Mouse (Mus musculus) spleen, adult 18-20 months (tissue): Measurements from ENCODE around the gene Prlhr.

ENCODE experiments used
- DNase-seq, 2 experiments: peaks; one replicate each; pipeline ENCODE4 v3.0.0; 2022; ENCODE audit warnings: mixed read lengths in 2 of 2

Gene Prlhr

GRCm38 (mm10) chr19:60468254-60468762 is at the start of gene Prlhr:
TSS of gene Prlhr (minus strand) at chr19:60468304.
- no peak for DNase-seq

GRCm38 (mm10) chr19:60515064-60515463 is 47.0 kb upstream of the Prlhr start:
- DNase-seq = no peak

DNA sequence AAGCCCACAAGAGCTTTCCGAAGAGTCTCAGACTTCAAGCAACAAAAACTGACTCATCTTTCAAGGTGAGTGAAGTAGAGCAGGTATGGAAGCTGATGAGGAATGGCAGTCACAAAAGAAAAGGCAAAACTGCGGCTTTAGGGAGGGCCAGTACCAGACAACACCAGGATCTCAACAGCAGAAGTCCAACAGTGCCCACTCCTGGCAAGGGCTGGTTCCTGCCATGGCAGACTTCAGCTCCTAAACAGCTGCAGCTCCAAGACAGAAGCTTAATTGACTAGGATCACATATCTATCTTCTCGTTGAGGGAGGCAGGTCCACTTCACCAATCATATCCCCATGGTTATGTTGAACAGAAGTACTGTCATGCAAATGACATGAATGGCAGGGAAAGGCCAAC is 45.3 kb upstream of the Prlhr start:
- no peak for DNase-seq

GRCm38 (mm10) chr19:60500209-60500608 is 32.1 kb upstream of the Prlhr start:
- DNase-seq = no peak

DNA sequence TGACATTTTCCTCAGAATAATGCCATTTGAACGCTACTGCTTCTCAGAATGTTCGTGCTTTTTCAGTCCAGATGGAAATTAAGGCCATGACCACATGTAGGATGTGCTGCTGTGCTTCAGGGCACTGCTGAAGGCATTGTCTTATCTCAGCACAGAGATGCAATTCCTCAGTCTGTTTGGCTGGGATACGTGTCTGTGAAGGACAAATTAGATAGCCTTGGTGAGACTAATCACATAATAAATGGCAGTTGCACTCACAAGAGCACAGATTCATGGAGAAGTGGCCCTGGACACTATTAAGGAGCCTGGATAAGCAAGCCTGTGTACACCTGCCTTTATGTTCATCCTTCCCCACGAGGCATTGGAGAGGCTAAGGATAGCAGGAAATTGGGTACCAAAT is 29.1 kb upstream of the Prlhr start:
- no peak for DNase-seq

GRCm38 (mm10) chr19:60495772-60496171 is 27.7 kb upstream of the Prlhr start:
- DNase-seq = no peak

- DNase-seq = no peak
Measured at GRCm38 (mm10) chr19:60489566-60489965, 21.5 kb upstream of the Prlhr start.

DNA sequence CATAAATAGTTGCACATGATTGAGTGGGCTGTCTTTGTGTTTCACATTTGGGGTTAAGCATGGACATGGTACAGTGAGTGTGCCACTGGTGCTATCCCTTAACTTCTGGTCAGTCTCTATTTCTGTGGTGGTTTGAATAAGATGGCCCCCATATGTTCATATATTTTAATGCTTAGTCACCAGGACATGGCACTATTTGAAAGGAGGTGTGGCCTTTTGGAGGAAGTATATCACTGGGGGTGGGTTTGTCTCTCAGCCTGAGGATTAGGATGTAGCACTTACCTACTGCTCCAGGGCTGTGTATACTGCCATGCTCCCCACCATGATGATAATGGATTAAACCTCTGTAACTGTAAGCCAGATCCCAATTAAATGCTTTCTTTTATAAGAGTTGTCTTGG is 17.2 kb upstream of the Prlhr start:
- no peak for DNase-seq

- DNase-seq = no peak
Measured at GRCm38 (mm10) chr19:60478859-60479258, 10.8 kb upstream of the Prlhr start.

DNA sequence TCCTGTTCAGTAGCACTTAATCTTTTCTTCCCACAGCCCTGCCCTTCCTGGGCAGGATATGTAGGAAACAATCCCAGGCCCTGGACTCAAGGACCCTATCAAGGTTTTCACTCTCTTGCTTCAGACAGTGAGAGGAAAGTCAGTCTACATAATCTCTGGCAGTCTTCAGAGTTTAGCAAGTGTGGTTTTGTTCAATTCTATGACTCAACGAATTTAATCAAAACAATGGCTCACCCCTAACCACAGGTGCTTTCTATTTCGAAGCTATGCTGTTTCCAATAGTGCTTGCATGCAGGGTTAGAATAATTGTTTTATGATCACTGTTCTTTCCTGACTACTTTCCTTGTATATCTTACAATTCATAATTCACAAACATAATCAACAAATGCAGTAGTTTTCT is 9.7 kb upstream of the Prlhr start:
- no peak for DNase-seq

DNA sequence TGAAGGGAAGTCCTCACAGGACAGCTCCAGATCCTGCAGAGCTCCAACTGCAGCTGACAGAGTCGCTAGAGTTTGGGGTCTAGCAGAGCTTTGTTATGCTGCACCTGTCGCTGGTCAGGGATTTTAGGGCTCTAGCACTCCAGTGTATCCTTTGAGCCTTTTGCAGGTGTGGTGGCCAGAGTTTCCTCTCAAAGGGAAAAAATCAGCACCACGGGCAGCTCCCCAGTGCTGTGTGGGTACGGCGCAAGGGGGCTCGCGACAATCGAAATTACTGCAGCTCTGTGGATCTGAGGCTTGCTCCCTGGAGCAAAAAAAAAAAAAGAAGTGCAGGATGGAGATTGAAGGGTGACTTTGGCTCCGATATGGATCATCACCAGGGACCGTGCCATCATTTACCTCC is 742 bp upstream of the Prlhr start:
- DNase-seq = peak in 1 of 2 experiments; percentile 2

DNA sequence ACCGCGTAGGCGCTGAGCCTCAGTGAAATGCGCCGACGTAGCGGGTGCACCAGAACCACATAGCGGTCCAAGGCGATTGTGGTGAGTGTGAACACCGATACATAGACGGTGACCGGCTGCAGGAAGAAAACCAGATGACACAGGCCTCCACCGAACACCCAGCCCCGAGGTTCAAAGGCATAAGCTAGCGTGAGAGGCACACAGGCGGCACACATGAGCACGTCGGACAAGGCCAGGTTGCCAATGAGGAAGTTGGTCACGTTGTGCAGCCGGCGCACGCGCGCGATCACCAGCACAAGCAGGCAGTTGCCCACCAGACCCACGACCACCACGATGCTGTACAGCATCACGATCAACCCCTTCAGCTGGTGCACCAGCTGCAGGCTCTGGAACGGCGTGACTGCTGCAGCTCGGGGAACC is 506 bp downstream of the Prlhr start:
- DNase-seq = peak in 1 of 2 experiments; percentile 2

GRCm38 (mm10) chr19:60466953-60467570 is 1.0 kb downstream of the Prlhr start:
- peak; percentile 29 to 61 for DNase-seq

DNA sequence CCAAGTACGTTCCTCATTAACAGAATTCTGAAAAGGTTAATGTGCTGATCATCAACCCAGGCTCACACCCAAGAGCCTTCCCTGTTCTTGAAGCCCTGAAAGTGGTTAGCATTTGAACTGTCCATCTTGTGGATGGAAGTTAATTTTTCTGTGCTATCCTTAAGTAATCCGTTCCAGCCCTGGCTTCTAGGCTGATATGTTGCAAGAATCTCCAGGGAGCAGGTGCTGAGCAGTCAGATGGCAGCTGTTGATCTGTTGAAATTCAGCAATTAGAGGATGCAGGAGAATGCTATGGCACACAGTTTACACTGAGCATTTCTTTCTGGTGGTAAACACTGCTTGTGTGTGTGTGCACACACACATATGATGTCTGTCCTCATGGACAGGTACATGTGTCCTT is 2.4 kb downstream of the Prlhr start:
- DNase-seq = no peak

DNA sequence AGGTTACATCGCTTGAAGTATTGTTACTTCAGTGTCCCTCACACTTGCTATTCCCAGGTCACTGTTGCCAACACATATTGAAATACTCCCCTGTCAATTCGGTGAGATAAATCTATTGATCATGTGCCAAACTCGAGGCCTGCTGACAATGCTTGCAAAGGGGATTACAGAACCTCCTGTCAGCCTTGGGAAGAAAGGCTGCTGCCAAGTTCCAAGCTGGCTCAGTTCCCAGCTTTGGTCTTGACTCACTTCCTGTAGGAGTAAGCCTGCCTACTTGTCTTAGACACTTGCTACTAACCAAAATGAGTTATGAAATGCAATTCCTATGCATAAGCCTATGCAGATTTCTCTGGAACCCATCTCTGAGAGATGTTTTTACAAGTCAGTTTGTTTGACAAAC is 4.2 kb downstream of the Prlhr start:
- no peak for DNase-seq

- DNase-seq = no peak
Measured at GRCm38 (mm10) chr19:60463440-60463839, 4.7 kb downstream of the Prlhr start.

- no peak for DNase-seq
Measured at GRCm38 (mm10) chr19:60461476-60461875, 6.6 kb downstream of the Prlhr start.

GRCm38 (mm10) chr19:60459680-60460079 is 8.4 kb downstream of the Prlhr start:
- DNase-seq = no peak

- no peak for DNase-seq
Measured at GRCm38 (mm10) chr19:60459071-60459470, 9.0 kb downstream of the Prlhr start.

GRCm38 (mm10) chr19:60455791-60456190 is 12.3 kb downstream of the Prlhr start:
- no peak for DNase-seq

DNA sequence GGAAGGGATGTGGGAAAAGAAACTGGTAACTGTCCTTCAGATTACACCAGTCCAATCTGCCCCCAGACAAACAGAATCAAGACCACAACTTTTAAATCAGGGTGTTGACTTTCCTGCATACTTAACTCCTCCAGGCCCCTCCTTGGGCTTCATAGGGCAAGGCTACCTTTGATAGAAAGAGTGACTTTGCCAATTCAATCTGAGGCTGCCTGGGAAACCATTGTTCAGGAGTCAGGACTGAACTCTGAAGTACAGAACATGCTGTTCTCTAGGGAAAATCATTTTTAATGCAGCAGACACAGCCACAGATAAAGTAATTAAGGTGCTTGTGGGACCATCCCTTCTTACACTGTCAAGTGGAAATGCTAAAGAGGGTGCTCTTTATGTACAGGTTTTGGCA is 27.6 kb downstream of the Prlhr start:
- DNase-seq = no peak

GRCm38 (mm10) chr19:60440083-60440482 is 28.0 kb downstream of the Prlhr start:
- no peak for DNase-seq

- peak in 1 of 2 experiments; percentile 3 for DNase-seq
Measured at GRCm38 (mm10) chr19:60437566-60438241, 30.4 kb downstream of the Prlhr start.

GRCm38 (mm10) chr19:60432347-60433129 is 35.6 kb downstream of the Prlhr start:
- DNase-seq = no peak
